Mouse (Mus musculus) MEL (cell line): ENCODE results near the gene Gde1.

ENCODE experiments used
- CTCF ChIP-seq, 3 experiments: IDR thresholded peaks in 2 of 3; conservative IDR thresholded peaks in 1 of 3; 2 replicates each; pipeline ENCODE4 v1.5.1; 2011 to 2012; ENCODE audit warnings: low read length in 3 of 3, low read depth in 2 of 3, mild to moderate bottlenecking in 2 of 3, improper control_type of control experiment in 1 of 3, inconsistent platforms in 1 of 3, mixed read lengths in 1 of 3, moderate library complexity in 1 of 3; ENCODE audit not compliant: control insufficient read depth in 1 of 3, insufficient read depth in 1 of 3, poor library complexity in 1 of 3, severe bottlenecking in 1 of 3
- E2F4 ChIP-seq: IDR thresholded peaks from 2 replicates; pipeline ENCODE4 v1.6.1; 2011; ENCODE audit warnings: low read depth, low read length, improper control_type of control experiment, borderline replicate concordance
- EP300 ChIP-seq, 2 experiments: IDR thresholded peaks; 2 replicates each; pipeline ENCODE4 v1.6.1; 2011; ENCODE audit warnings: improper control_type of control experiment in 2 of 2, low read length in 2 of 2, low read depth in 1 of 2, mild to moderate bottlenecking in 1 of 2
- ETS1 ChIP-seq: IDR thresholded peaks from 2 replicates; pipeline ENCODE4 v1.6.1; 2012; ENCODE audit warnings: low read depth, mild to moderate bottlenecking, inconsistent platforms, low read length, improper control_type of control experiment, moderate library complexity
- JUND ChIP-seq: IDR thresholded peaks from 2 replicates; pipeline ENCODE4 v1.6.1; 2011; ENCODE audit warnings: low read depth, mild to moderate bottlenecking, improper control_type of control experiment, low read length
- MAFK ChIP-seq: IDR thresholded peaks from 2 replicates; pipeline ENCODE4 v1.6.1; 2011; ENCODE audit warnings: low read depth, mild to moderate bottlenecking, low read length, improper control_type of control experiment, borderline replicate concordance
- MAX ChIP-seq: IDR thresholded peaks from 2 replicates; pipeline ENCODE4 v1.6.1; 2011; ENCODE audit warnings: low read length, improper control_type of control experiment
- MAZ ChIP-seq: IDR thresholded peaks from 2 replicates; pipeline ENCODE4 v1.6.1; 2012; ENCODE audit warnings: low read depth, mild to moderate bottlenecking, inconsistent platforms, low read length, improper control_type of control experiment
- POLR2A ChIP-seq, 2 experiments: IDR thresholded peaks; 2 replicates each; pipeline ENCODE4 v1.6.1; 2011 to 2012; ENCODE audit warnings: low read length in 2 of 2, mild to moderate bottlenecking in 2 of 2, control low read depth in 1 of 2, improper control_type of control experiment in 1 of 2, low read depth in 1 of 2, moderate library complexity in 1 of 2; ENCODE audit not compliant: control insufficient read depth in 1 of 2, insufficient read depth in 1 of 2, poor library complexity in 1 of 2
- POLR2AphosphoS2 ChIP-seq: IDR thresholded peaks from 2 replicates; pipeline ENCODE4 v1.6.1; 2011; ENCODE audit warnings: low read length, improper control_type of control experiment
- POLR2AphosphoS5 ChIP-seq: IDR thresholded peaks from 2 replicates; pipeline ENCODE4 v1.6.1; 2012; ENCODE audit warnings: low read depth, borderline replicate concordance, mild to moderate bottlenecking, inconsistent platforms, low read length, moderate library complexity, mixed read lengths
- ZNF384 ChIP-seq: IDR thresholded peaks from 2 replicates; pipeline ENCODE4 v1.6.1; 2012; ENCODE audit warnings: low read depth, mild to moderate bottlenecking, inconsistent platforms, low read length, improper control_type of control experiment

DNA sequence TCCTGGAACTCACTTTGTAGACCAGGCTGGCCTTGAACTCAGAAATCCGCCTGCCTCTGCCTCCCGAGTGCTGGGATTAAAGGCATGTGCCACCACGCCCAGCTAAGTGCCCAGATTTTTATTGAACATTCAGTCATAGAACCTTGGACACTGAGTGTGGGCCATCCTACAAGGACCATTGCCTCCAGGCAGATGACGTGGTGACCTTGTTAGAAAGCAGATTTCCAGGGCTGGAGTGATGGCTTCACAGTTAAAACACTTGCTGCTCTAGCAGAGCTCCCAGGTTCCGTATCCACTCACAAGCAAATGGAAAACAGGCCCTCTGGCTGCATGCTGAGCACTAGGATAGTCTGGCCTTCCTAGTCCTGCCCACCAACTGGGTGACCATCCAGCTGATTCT lies 39.2 kb upstream of the Gde1 start:
- TF ChIP-seq POLR2A (IDR thresholded peaks at IDR 0.05; ENCODE audit: control insufficient read depth in 1 of 2, insufficient read depth in 1 of 2, low read depth in 1 of 2, low read length in 2 of 2, poor library complexity in 1 of 2) (no peak), POLR2AphosphoS5 (no peak), MAFK (no peak), MAX (no peak), EP300 (IDR thresholded peaks at IDR 0.05; ENCODE audit: low read depth in 1 of 2, low read length in 2 of 2) (no peak), JUND (no peak), POLR2AphosphoS2 (no peak), CTCF (IDR thresholded peaks at IDR 0.05 in 2 of 3, conservative IDR thresholded peaks at IDR 0.05 in 1 of 3; ENCODE audit: control insufficient read depth in 1 of 3, insufficient read depth in 1 of 3, low read depth in 2 of 3, low read length in 3 of 3, poor library complexity in 1 of 3, severe bottlenecking in 1 of 3) (no peak), E2F4 (no peak), ETS1 (no peak), ZNF384 (no peak), MAZ (no peak)
